ENCODE assay signal across 25 mouse cellular contexts in the genomic region with DNA sequence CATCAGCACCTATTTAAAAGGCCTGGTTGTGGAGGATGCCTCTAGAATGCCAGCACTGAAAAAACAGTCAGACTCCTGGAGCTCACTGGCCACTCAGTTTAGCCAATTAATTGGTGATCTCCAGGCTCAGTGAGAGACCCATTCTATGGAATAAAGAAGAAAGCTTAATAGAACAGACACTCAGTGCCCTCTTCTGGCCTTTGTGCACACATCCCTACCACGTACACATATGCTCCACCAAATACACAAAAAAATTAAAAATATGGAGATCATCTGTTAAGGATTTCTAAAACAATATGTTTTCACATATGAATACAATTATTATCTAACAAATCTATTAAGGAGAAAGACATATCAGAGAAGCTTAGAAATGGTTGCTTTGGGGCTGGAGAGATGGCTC. TPM values are rescaled to one million over a fixed set of nuclear protein-coding genes. Genes with fewer than 3 reads are reported as not detected.
A peak's percentile ranks its signal among the peaks of the same experiment; 100 is the strongest.
DNase-seq lines count a peak whose midpoint lies in the region; ATAC-seq and TF ChIP-seq lines count a peak whose summit lies in the region.
"Had no signal": no experiment of that assay in that cellular context is flagged by ENCODE, and none has a peak within 500 bp of the region (broad histone marks: within the 10 kb centered on the region; RNA-seq: fewer than 3 reads in every experiment).

No protein-coding gene starts in this region.

- H3K36me3 ChIP-seq in heart, adult 2 months (ENCODE audit: control insufficient read depth, insufficient read depth, low read length), result peaks cover 24% of the 10 kb centered on the region
- H3K36me3 ChIP-seq in liver, postnatal 0 days (replicated peaks; ENCODE audit: insufficient read depth, low read length), result no peaks in the 10 kb centered on the region
- H3K36me3 ChIP-seq in liver, embryonic 12.5 days, result peaks cover 8% of the 10 kb centered on the region; the same call in 1 of the 2 replicates
- H3K36me3 ChIP-seq in MEL (ENCODE audit: control insufficient read depth in 1 of 2, insufficient read depth in 2 of 2, low read length in 2 of 2), result peaks cover 2 to 44% of the 10 kb centered on the region in 2 experiments
- H3K36me3 ChIP-seq: forebrain, embryonic 15.5 days; heart, embryonic 15.5 days; hindbrain, embryonic 15.5 days had no signal

- peak; percentile 1 for TF ChIP-seq RAD21 in MEL (IDR thresholded peaks at IDR 0.05; ENCODE audit: low read depth, low read length)

- H3K9ac ChIP-seq in heart, adult 2 months (ENCODE audit: low read depth, low read length), result no peak overlapping the region
- no peak overlapping the region for H3K9ac ChIP-seq in liver, postnatal 0 days (replicated peaks)
- H3K9ac ChIP-seq in liver, embryonic 12.5 days, result no peak overlapping the region
- no peak overlapping the region for H3K9ac ChIP-seq in MEL (ENCODE audit: control insufficient read depth, low read depth, low read length, poor library complexity, severe bottlenecking)
- H3K9ac ChIP-seq: embryonic facial prominence, embryonic 12.5 days; forebrain, embryonic 15.5 days; heart, embryonic 15.5 days; hindbrain, embryonic 15.5 days had no signal

- no peaks in the 10 kb centered on the region for H3K27me3 ChIP-seq in heart, adult 2 months (ENCODE audit: control insufficient read depth, insufficient read depth, low read length)
- H3K27me3 ChIP-seq in liver, postnatal 0 days (ENCODE audit: insufficient read depth, low read length), result no peaks in the 10 kb centered on the region
- H3K27me3 ChIP-seq in liver, embryonic 12.5 days (replicated peaks), result no peaks in the 10 kb centered on the region
- no peaks in the 10 kb centered on the region for H3K27me3 ChIP-seq in MEL (ENCODE audit: control insufficient read depth in 1 of 2, insufficient read depth in 2 of 2, low read length in 2 of 2)
- H3K27me3 ChIP-seq: embryonic facial prominence, embryonic 12.5 days; forebrain, embryonic 15.5 days; heart, embryonic 15.5 days; hindbrain, embryonic 15.5 days; Patski had no signal

- TF ChIP-seq CTCF in heart, adult 2 months (IDR thresholded peaks at IDR 0.05), result peak; percentile 48
- TF ChIP-seq CTCF in liver, postnatal 0 days (IDR thresholded peaks at IDR 0.05; ENCODE audit: low read depth), result 0 out of 2 replicates have a peak, but pooled peaks have one; percentile 18
- TF ChIP-seq CTCF in MEL (IDR thresholded peaks at IDR 0.05 in 2 of 3, conservative IDR thresholded peaks at IDR 0.05 in 1 of 3; ENCODE audit: control insufficient read depth in 1 of 3, insufficient read depth in 1 of 3, low read depth in 2 of 3, low read length in 3 of 3, poor library complexity in 1 of 3, severe bottlenecking in 1 of 3), result peak in 1 of 3 experiments; percentile 12; a peak in 1 of 6 replicates
- no peak; the same call in 1 of the 2 replicates for TF ChIP-seq CTCF in left cerebral cortex, adult 2 months (IDR thresholded peaks at IDR 0.05)

- no peak for TF ChIP-seq POLR2A in heart, adult 2 months (IDR thresholded peaks at IDR 0.05; ENCODE audit: insufficient read depth, low read depth, low read length)
- TF ChIP-seq POLR2A in MEL (IDR thresholded peaks at IDR 0.05; ENCODE audit: control insufficient read depth in 1 of 2, insufficient read depth in 1 of 2, low read depth in 1 of 2, low read length in 2 of 2, poor library complexity in 1 of 2), result no peak

- H3K4me1 ChIP-seq in heart, adult 2 months (ENCODE audit: control insufficient read depth, insufficient read depth, low read length), result peaks cover 9% of the 10 kb centered on the region
- peaks cover 20% of the 10 kb centered on the region for H3K4me1 ChIP-seq in liver, postnatal 0 days (ENCODE audit: insufficient read depth)
- peaks cover 27% of the 10 kb centered on the region for H3K4me1 ChIP-seq in liver, embryonic 12.5 days
- H3K4me1 ChIP-seq in MEL (ENCODE audit: control insufficient read depth in 1 of 2, insufficient read depth in 2 of 2, low read length in 2 of 2), result peaks cover 7 to 30% of the 10 kb centered on the region in 2 experiments

- no peak for ATAC-seq in liver, postnatal 0 days
- no peak for ATAC-seq in liver, embryonic 12.5 days
- ATAC-seq: activated CD4-positive, CD25-positive, alpha-beta regulatory T cell, adult 4 months; CD4-positive, CD25-positive, alpha-beta regulatory T cell, adult 4 months; forebrain, embryonic 15.5 days; Patski had no signal

- H3K4me3 ChIP-seq in heart, adult 2 months, result no peak overlapping the region
- no peak overlapping the region for H3K4me3 ChIP-seq in liver, postnatal 0 days (ENCODE audit: low read depth, low read length)
- no peak overlapping the region for H3K4me3 ChIP-seq in liver, embryonic 12.5 days
- H3K4me3 ChIP-seq in MEL (ENCODE audit: control insufficient read depth in 1 of 2, insufficient read depth in 1 of 2, low read depth in 2 of 2, low read length in 2 of 2), result no peak overlapping the region
- H3K4me3 ChIP-seq in left cerebral cortex, adult 2 months, result no peak overlapping the region
- H3K4me3 ChIP-seq: embryonic facial prominence, embryonic 12.5 days; forebrain, embryonic 15.5 days; heart, embryonic 10.5 days; heart, embryonic 15.5 days; hindbrain, embryonic 15.5 days had no signal

- no peak for TF ChIP-seq EP300 in heart, adult 2 months (IDR thresholded peaks at IDR 0.05; ENCODE audit: insufficient read depth, low read depth, low read length)
- TF ChIP-seq EP300 in liver, postnatal 0 days (IDR thresholded peaks at IDR 0.05; ENCODE audit: low read depth), result no peak
- no peak for TF ChIP-seq EP300 in MEL (IDR thresholded peaks at IDR 0.05; ENCODE audit: low read depth in 1 of 2, low read length in 2 of 2)

- peaks cover 14% of the 10 kb centered on the region for H3K79me2 ChIP-seq in heart, adult 2 months (replicated peaks; ENCODE audit: control insufficient read depth, insufficient read depth, low read length)
- H3K79me2 ChIP-seq in MEL (ENCODE audit: control insufficient read depth, insufficient read depth, low read length, poor library complexity), result peaks cover 53% of the 10 kb centered on the region

- H3K27ac ChIP-seq in heart, adult 2 months, result no peak overlapping the region
- H3K27ac ChIP-seq in liver, postnatal 0 days (ENCODE audit: low read depth), result no peak overlapping the region
- no peak overlapping the region for H3K27ac ChIP-seq in liver, embryonic 12.5 days
- H3K27ac ChIP-seq in MEL (ENCODE audit: control insufficient read depth, low read depth, low read length), result no peak overlapping the region
- no peak overlapping the region for H3K27ac ChIP-seq in left cerebral cortex, adult 2 months
- H3K27ac ChIP-seq: embryonic facial prominence, embryonic 12.5 days; forebrain, embryonic 15.5 days; heart, embryonic 10.5 days; heart, embryonic 15.5 days; hindbrain, embryonic 15.5 days had no signal

- no peak for DNase-seq in heart, adult 2 months
- DNase-seq in heart, adult 18-20 months, result no peak
- DNase-seq in liver, postnatal 0 days, result no peak
- DNase-seq in 416B (ENCODE audit: low read depth) (peak; percentile 54), MEL (ENCODE audit: low read depth, low spot score) (no peak)
- no peak for DNase-seq in left cerebral cortex, adult 2 months (ENCODE audit: extremely low spot score in 1 of 2, low spot score in 2 of 2)
- DNase-seq: adrenal gland, postnatal 14 days; B cell, adult 2 months; cerebellum, adult 8-10 months; cerebellum, postnatal 25 days; gastrocnemius, postnatal 10 days; heart, postnatal 36 days; kidney, adult 11 months had no signal

- no peak overlapping the region for H3K4me2 ChIP-seq in liver, postnatal 0 days (ENCODE audit: low read depth, low read length)
- no peak overlapping the region for H3K4me2 ChIP-seq in liver, embryonic 12.5 days
- H3K4me2 ChIP-seq: embryonic facial prominence, embryonic 12.5 days; forebrain, embryonic 15.5 days; heart, embryonic 15.5 days; hindbrain, embryonic 15.5 days had no signal

- intact Hi-C loops in heart, adult 2 months (cut with DNase I), result loop anchor here (5.0 kb wide), 1 partner anchor 73 kb away; no protein-coding TSS in a partner anchor
- intact Hi-C loops in left cerebral cortex, adult 2 months (cut with DNase I), result no loop called here

- WGBS in heart, adult 2 months, result 68% methylated on average over 1 of the region's 1 CpGs
- 76% methylated on average over 1 of the region's 1 CpGs for WGBS in liver, postnatal 0 days (ENCODE audit: insufficient replicate concordance)
- WGBS in liver, embryonic 12.5 days (ENCODE audit: insufficient replicate concordance), result 97% methylated on average over 1 of the region's 1 CpGs

- no peaks in the 10 kb centered on the region for H3K9me3 ChIP-seq in liver, postnatal 0 days (ENCODE audit: low read length)
- H3K9me3 ChIP-seq in liver, embryonic 12.5 days (replicated peaks), result no peaks in the 10 kb centered on the region
- no peaks in the 10 kb centered on the region for H3K9me3 ChIP-seq in MEL (replicated peaks; ENCODE audit: insufficient read depth, low read length)
- H3K9me3 ChIP-seq: embryonic facial prominence, embryonic 12.5 days; forebrain, embryonic 15.5 days; G1E; heart, embryonic 10.5 days; heart, embryonic 15.5 days; hindbrain, embryonic 15.5 days had no signal

RNA-seq across cellular contexts. Expression of a gene that starts 4.1 kb away (rescaled TPM):
- 1 to 10 TPM in 1 of 2 experiments, under 1 TPM in 1; 0.36 to 1.3 TPM for total RNA-seq in heart, adult 2 months (2021)
- polyA plus RNA-seq in heart, adult 2 months (2012; rRNA removed), result not detected in 2 replicates
- 1 to 10 TPM in 1 of 2 experiments, not detected in 1; 2.5 TPM for total RNA-seq in heart, adult 18-20 months (2021)
- polyA plus RNA-seq in liver, postnatal 0 days (2015; fragmentation: Nextera tagmentation; extraction: Ambion mirVana), result not detected in 2 replicates
- polyA plus RNA-seq in liver, embryonic 12.5 days (2016; fragmentation: Nextera tagmentation; extraction: Ambion mirVana), result not detected in 2 replicates
- 0.20 TPM in 1 of 2 replicates, not detected in the other for total RNA-seq in MEL (2012; rRNA removed)
- polyA plus RNA-seq in MEL (2012; ENCODE audit: insufficient read depth in 1 of 2, insufficient read length in 2 of 2, low read depth in 1 of 2, low replicate concordance in 2 of 2, missing spikeins in 1 of 2), result under 1 TPM in 1 of 2 experiments, not detected in 1; 0.52 TPM
- total RNA-seq in left cerebral cortex, adult 2 months (2021), result 1 to 10 TPM in 1 of 2 experiments, not detected in 1; 2.1 TPM
- total RNA-seq: adrenal gland, postnatal 14 days; G1E had no signal
- polyA plus RNA-seq: cortical plate, adult 2 months; embryonic facial prominence, embryonic 12.5 days; forebrain, embryonic 15.5 days; G1E; gonadal fat pad, adult 2 months; heart, embryonic 10.5 days; heart, embryonic 15.5 days; hindbrain, embryonic 15.5 days; Patski had no signal

RNA-seq across cellular contexts. Expression of a gene that starts 4.5 kb away (rescaled TPM):
- 10 to 100 TPM; 49.9 TPM for total RNA-seq in heart, adult 2 months (2021)
- polyA plus RNA-seq in heart, adult 2 months (2012; rRNA removed), result 77.6 and 122 TPM in 2 replicates
- 10 to 100 TPM; 41.2 to 44.9 TPM for total RNA-seq in heart, adult 18-20 months (2021)
- polyA plus RNA-seq in liver, postnatal 0 days (2015; fragmentation: Nextera tagmentation; extraction: Ambion mirVana), result 7.7 and 8.1 TPM in 2 replicates
- 11.5 and 14.3 TPM in 2 replicates for polyA plus RNA-seq in liver, embryonic 12.5 days (2016; fragmentation: Nextera tagmentation; extraction: Ambion mirVana)
- total RNA-seq in MEL (2012; rRNA removed), result 10.4 and 12.8 TPM in 2 replicates
- 10 to 100 TPM in 1 of 2 experiments, not detected in 1; 49.6 TPM for polyA plus RNA-seq in MEL (2012; ENCODE audit: insufficient read depth in 1 of 2, insufficient read length in 2 of 2, low read depth in 1 of 2, low replicate concordance in 2 of 2, missing spikeins in 1 of 2)
- total RNA-seq in left cerebral cortex, adult 2 months (2021), result 10 to 100 TPM; 35.3 to 39.2 TPM

RNA-seq across cellular contexts. Expression of a gene that starts 51.4 kb away (rescaled TPM):
- 10 to 100 TPM; 30.6 to 33.5 TPM for total RNA-seq in heart, adult 2 months (2021)
- polyA plus RNA-seq in heart, adult 2 months (2012; rRNA removed), result 417 and 578 TPM in 2 replicates
- total RNA-seq in heart, adult 18-20 months (2021), result 10 to 100 TPM; 28.4 to 50.6 TPM
- 49.2 and 53.0 TPM in 2 replicates for polyA plus RNA-seq in liver, postnatal 0 days (2015; fragmentation: Nextera tagmentation; extraction: Ambion mirVana)
- polyA plus RNA-seq in liver, embryonic 12.5 days (2016; fragmentation: Nextera tagmentation; extraction: Ambion mirVana), result 39.6 and 42.2 TPM in 2 replicates
- 513 and 583 TPM in 2 replicates for total RNA-seq in MEL (2012; rRNA removed)
- polyA plus RNA-seq in MEL (2012; ENCODE audit: insufficient read depth in 1 of 2, insufficient read length in 2 of 2, low read depth in 1 of 2, low replicate concordance in 2 of 2, missing spikeins in 1 of 2), result 10 to 100 TPM in 1 of 2 experiments, not detected in 1; 59.4 TPM
- 10 to 100 TPM; 11.1 to 14.8 TPM for total RNA-seq in left cerebral cortex, adult 2 months (2021)
